ENCODE assay signal across 13 mouse cellular contexts in the genomic region with DNA sequence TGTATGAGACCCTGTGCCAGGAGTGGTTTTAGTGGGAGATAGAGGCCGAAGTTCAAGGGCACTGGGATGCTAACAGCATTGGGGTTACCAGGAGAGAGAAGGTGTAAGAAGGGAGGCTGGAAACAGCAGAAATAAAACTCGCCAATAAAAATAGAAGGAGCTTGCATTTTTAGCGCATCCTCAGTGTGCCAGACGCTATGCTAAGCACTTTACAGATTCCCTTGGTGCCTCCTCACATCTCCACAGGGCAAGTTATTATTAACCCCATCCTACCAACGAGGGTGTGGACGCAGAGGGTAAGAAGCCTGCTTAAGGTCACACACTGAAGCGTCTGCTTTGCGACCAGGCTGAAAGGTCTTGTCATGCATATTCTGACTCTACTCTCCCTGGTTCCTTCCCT.
"Had no signal": no experiment of that assay in that cellular context is flagged by ENCODE, and none has a peak within 500 bp of the region (broad histone marks: within the 10 kb centered on the region; RNA-seq: fewer than 3 reads in every experiment).

No protein-coding gene starts in this region.

- H3K9me3 ChIP-seq: limb, embryonic 15.5 days; liver, embryonic 12.5 days; lung, embryonic 15.5 days; megakaryocyte, embryonic 14.5 days; midbrain, embryonic 15.5 days; neural tube, embryonic 12.5 days; stomach, embryonic 15.5 days had no signal

- DNase-seq: kidney, postnatal 25 days; lung, postnatal 14 days; right cerebral cortex, postnatal 14 days; thymus, postnatal 36 days had no signal

- H3K4me3 ChIP-seq: limb, embryonic 15.5 days; liver, embryonic 12.5 days; lung, embryonic 15.5 days; megakaryocyte, embryonic 14.5 days; midbrain, embryonic 15.5 days; neural tube, embryonic 12.5 days; stomach, embryonic 15.5 days had no signal

- H3K36me3 ChIP-seq: limb, embryonic 15.5 days; liver, embryonic 12.5 days; lung, embryonic 15.5 days; midbrain, embryonic 15.5 days; neural tube, embryonic 12.5 days; stomach, embryonic 15.5 days had no signal

- H3K27me3 ChIP-seq: limb, embryonic 15.5 days; liver, embryonic 12.5 days; lung, embryonic 15.5 days; midbrain, embryonic 15.5 days; neural tube, embryonic 12.5 days; stomach, embryonic 15.5 days had no signal

- H3K9ac ChIP-seq: limb, embryonic 15.5 days; liver, embryonic 12.5 days; lung, embryonic 15.5 days; midbrain, embryonic 15.5 days; neural tube, embryonic 12.5 days; stomach, embryonic 15.5 days had no signal

- H3K27ac ChIP-seq: limb, embryonic 15.5 days; liver, embryonic 12.5 days; lung, embryonic 15.5 days; macrophage; midbrain, embryonic 15.5 days; neural tube, embryonic 12.5 days; stomach, embryonic 15.5 days had no signal

- ATAC-seq: liver, embryonic 12.5 days; midbrain, embryonic 15.5 days had no signal

- H3K4me2 ChIP-seq: limb, embryonic 15.5 days; liver, embryonic 12.5 days; lung, embryonic 15.5 days; midbrain, embryonic 11.5 days; midbrain, embryonic 15.5 days; neural tube, embryonic 12.5 days; stomach, embryonic 15.5 days had no signal
